Mouse (Mus musculus): ENCODE results near the gene Wdr54. TPM values are rescaled to one million over a fixed set of nuclear protein-coding genes. Genes with fewer than 3 reads are reported as not detected.
A peak's percentile ranks its signal among the peaks of the same experiment; 100 is the strongest.

The Wdr54 gene
- total RNA-seq, 4 experiments from 2014 or later = 0.87 to 2.3 (median 1.1) TPM

DNA sequence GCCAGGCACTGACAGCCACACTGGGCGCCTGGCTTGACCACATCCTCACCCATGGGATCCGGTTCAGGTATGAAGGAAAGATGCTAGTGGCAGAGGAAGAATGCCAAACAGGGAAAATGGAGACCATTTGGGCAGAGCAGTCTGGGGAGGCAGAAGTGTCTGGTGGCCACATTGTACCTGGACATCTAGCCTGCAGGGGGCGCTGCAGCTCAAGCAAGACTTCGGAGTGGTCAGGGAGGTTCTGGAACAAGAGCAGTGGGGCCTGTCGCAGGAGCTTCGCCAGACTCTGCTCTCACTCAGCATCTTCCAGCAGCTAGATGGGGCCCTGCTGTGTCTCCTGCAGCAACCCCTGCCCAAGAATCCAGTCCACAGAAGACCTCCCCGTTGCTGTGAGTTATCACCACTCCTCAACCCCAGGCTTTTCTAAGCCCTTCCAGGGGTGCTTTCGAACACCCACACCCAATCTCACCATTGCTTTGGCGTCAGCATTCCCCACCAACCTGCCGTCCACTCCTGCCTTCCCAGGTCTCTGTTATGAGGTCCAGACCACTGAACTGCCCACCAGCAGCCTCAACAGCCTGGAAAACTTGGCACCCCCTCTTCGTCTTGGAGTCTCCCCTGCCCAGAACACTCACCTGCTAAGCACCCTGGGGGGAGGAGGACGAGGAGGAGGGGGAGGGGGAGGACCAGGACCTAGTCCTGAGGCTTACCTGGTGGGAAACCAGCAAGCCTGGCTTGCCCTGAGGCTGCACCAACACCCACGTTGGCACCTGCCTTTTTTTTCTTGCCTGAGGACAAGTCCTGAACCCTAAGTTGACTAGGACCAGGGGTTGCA is 48.4 kb downstream of the Wdr54 start:
- peak in 1 of 2 experiments; percentile 69 for DNase-seq (ENCODE audit: low spot score in 2 of 2)

GRCm38 (mm10) chr6:83104158-83104557 is 52.0 kb downstream of the Wdr54 start:
- DNase-seq (ENCODE audit: low spot score in 2 of 2) = no peak

GRCm38 (mm10) chr6:83103130-83103650 is 53.0 kb downstream of the Wdr54 start:
- DNase-seq (ENCODE audit: low spot score in 2 of 2) = no peak

DNA sequence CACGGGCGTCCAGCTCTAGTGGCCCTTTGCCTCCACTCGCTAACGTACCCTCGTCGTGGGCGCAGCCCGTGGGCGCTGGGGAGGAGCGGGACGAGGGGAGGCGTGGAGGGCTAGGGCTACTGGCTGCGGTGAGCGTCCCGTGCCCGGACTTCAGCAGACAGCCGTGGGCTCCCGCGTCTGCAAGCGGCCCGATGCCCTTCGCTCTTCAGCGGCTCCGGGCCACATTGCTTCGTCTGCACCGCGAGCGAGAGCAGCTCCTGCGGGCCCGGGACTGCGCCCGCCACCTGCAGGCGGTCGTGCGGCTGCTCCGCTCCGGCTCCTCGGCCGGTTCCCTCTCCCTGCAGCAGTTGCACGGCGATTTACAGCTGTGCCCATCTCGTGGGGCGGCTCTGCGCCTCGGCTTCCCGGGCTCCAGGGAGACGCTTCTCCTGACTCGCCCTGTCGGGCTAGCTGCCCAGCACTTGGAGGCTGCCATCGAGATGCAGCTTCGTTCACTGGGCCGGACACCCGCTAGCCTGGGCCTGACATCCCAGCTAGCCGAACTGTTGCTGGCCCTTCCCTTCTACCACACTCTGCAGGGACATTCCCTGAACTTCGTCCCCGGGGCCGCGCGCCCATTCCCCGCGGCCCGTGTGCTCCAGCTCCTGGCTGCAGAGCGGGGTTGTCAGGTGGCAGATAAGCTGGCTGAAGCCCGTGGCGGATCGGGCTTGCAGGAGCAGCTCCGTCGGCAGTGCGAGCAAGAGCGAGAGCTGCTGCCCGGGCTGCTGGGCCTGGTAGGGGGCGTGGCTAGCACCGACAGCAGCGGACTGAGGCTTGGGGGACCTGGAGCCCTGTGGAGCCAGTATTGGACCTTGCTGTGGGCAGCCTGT is 54.3 kb downstream of the Wdr54 start:
- DNase-seq (ENCODE audit: low spot score in 2 of 2) = peak in 1 of 2 experiments; percentile 36

DNA sequence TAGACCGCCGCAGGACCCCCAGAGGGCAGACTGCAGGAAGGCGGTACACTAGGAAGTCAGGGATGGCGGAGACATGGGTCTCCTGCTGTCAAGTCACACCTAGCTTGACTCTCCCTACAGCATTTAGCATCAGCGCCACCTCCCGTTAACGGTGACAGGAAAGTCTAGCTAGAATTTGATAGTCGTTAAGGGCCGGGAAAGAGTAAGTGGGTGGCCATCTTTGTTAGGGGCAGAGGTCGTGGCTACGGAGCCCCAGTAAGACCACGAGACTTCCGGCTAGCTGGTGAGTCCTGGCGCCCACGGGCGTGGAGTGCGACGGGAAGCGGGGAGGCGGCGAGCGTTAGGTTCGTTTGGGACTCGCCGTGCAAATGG is 54.9 kb downstream of the Wdr54 start, which contains the start of the genes Ccdc142 and Gm42688:
Gene Ccdc142, plus strand, starts transcription at position 286 of the 372 bp plus-strand sequence.
Gene Gm42688, plus strand, starts transcription at position 302 of the 372 bp plus-strand sequence.
- DNase-seq (ENCODE audit: low spot score in 2 of 2) = peak; percentile 84 to 87

Other genes with a start within 250 kb of the Wdr54 start
- under 1 TPM in 1 of 4 experiments, not detected in 3; 0.61 TPM for gene Sema4f, start 216.6 kb downstream of the Wdr54 start, total RNA-seq (2022)
- gene M1ap, start 209.5 kb downstream of the Wdr54 start, total RNA-seq (2022) = not detected
- 1 to 10 TPM in 3 of 4 experiments, under 1 TPM in 1; 0.56 to 1.2 (median 1.1) TPM for gene Dok1, start 122.9 kb downstream of the Wdr54 start, total RNA-seq (2022)
- gene Loxl3, start 122.2 kb downstream of the Wdr54 start, total RNA-seq (2022) = 1 to 10 TPM in 3 of 4 experiments, under 1 TPM in 1; 0.97 to 1.5 (median 1.3) TPM
- gene Aup1, start 101.9 kb downstream of the Wdr54 start, total RNA-seq (2022) = 100 to 1,000 TPM in 2 of 4 experiments, 10 to 100 TPM in 2; 91.1 to 109 (median 102) TPM
- 10 to 100 TPM; 16.6 to 16.9 (median 16.7) TPM for gene Htra2, start 101.1 kb downstream of the Wdr54 start, total RNA-seq (2022)
- gene Dqx1, start 98.6 kb downstream of the Wdr54 start, total RNA-seq (2022) = under 1 TPM; 0.24 to 0.52 (median 0.33) TPM
- not detected for gene Tlx2, start 86.1 kb downstream of the Wdr54 start, total RNA-seq (2022)
- gene Pcgf1, start 78.5 kb downstream of the Wdr54 start, total RNA-seq (2022) = 1 to 10 TPM; 6.2 to 9.4 (median 7.5) TPM
- under 1 TPM in 2 of 4 experiments, not detected in 2; 0.63 to 0.94 TPM for gene Lbx2, start 70.0 kb downstream of the Wdr54 start, total RNA-seq (2022)
- 1 to 10 TPM in 3 of 4 experiments, not detected in 1; 1.1 to 2.3 (median 1.3) TPM for gene Ccdc142, start 54.8 kb downstream of the Wdr54 start, total RNA-seq (2022)
- gene Gm42688, start 54.8 kb downstream of the Wdr54 start, total RNA-seq (2022) = under 1 TPM; 0.60 to 0.99 (median 0.82) TPM
- gene Mrpl53, start 47.4 kb downstream of the Wdr54 start, total RNA-seq (2022) = 100 to 1,000 TPM; 102 to 112 (median 107) TPM
- gene Mogs, start 40.9 kb downstream of the Wdr54 start, total RNA-seq (2022) = 1 to 10 TPM; 5.3 to 5.9 (median 5.5) TPM
- 10 to 100 TPM; 39.1 to 50.7 (median 45.1) TPM for gene Wbp1, start 34.8 kb downstream of the Wdr54 start, total RNA-seq (2022)
- 10 to 100 TPM; 14.3 to 18.2 (median 16.2) TPM for gene Ino80b, start 31.0 kb downstream of the Wdr54 start, total RNA-seq (2022)
- gene Rtkn, start 20.9 kb downstream of the Wdr54 start, total RNA-seq (2022) = 10 to 100 TPM in 3 of 4 experiments, 1 to 10 TPM in 1; 9.0 to 12.2 (median 10.9) TPM
- under 1 TPM in 2 of 4 experiments, not detected in 2; 0.13 to 0.15 TPM for gene 1700003E16Rik, start within 50 bp of the Wdr54 start, total RNA-seq (2022)
- gene Dctn1, start 9.5 kb upstream of the Wdr54 start, total RNA-seq (2022) = 100 to 1,000 TPM; 117 to 131 (median 127) TPM
- gene Slc4a5, start 63.4 kb upstream of the Wdr54 start, total RNA-seq (2022) = not detected
- gene Mthfd2, start 169.5 kb upstream of the Wdr54 start, total RNA-seq (2022) = 1 to 10 TPM; 2.9 to 4.7 (median 3.2) TPM
- gene Mob1a, start 169.6 kb upstream of the Wdr54 start, total RNA-seq (2022) = 10 to 100 TPM in 1 of 4 experiments, 1 to 10 TPM in 3; 7.8 to 10.0 (median 8.7) TPM
- 100 to 1,000 TPM; 190 to 220 (median 193) TPM for gene Bola3, start 192.8 kb upstream of the Wdr54 start, total RNA-seq (2022)

Measured in gastrocnemius, adult 8-10 months (tissue).